33 mouse cellular contexts compared by ENCODE assay signal in the genomic region with DNA sequence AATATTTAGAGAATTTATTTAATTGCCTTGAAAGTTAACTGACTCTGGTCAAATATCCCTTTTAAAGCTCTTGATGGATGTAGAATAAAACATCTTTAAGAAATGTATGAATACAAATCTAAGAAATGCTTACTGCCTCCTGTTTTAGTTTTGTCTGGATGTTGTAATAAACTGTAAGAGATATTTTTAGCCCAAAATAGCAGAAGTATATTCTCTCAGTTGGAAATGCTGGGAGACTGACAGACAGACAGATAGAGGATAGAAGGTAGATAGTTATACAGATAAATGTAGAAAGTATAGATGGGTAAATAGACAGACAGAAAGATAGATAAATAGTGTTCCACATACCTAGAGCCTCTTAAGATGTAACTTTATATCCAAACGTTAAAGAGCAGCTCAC.
"Had no signal": no experiment of that assay in that cellular context is flagged by ENCODE, and none has a peak within 500 bp of the region (broad histone marks: within the 10 kb centered on the region; RNA-seq: fewer than 3 reads in every experiment).

No protein-coding gene starts in this region.

- ATAC-seq: hindbrain, embryonic 16.5 days; hindbrain, postnatal 0 days; inflammation-experienced regulatory T-cells, adult 6 months; intestine, embryonic 15.5 days; intestine, embryonic 16.5 days; intestine, postnatal 0 days had no signal

- H3K27ac ChIP-seq: heart, embryonic 10.5 days; heart, embryonic 13.5 days; heart, embryonic 15.5 days; hindbrain, embryonic 10.5 days; hindbrain, embryonic 12.5 days; hindbrain, embryonic 13.5 days; hindbrain, embryonic 14.5 days; hindbrain, embryonic 15.5 days; hindbrain, postnatal 0 days; intestine, embryonic 15.5 days; kidney, embryonic 15.5 days; kidney, postnatal 0 days; layer of hippocampus, adult 2 months had no signal

- DNase-seq: heart, postnatal 10 days; heart, postnatal 14 days; heart, postnatal 36 days; heart, postnatal 4 days; kidney, adult 11 months; kidney, adult 18-20 months; kidney, adult 2 months; kidney, adult 8-10 months; kidney, adult 9 months; kidney, postnatal 10 days; kidney, postnatal 14 days; kidney, postnatal 25 days; kidney, postnatal 36 days; kidney, postnatal 4 days; layer of hippocampus, adult 9-11 months had no signal

- H3K4me1 ChIP-seq: heart, embryonic 10.5 days; heart, embryonic 12.5 days; heart, embryonic 13.5 days; heart, embryonic 15.5 days; hindbrain, embryonic 10.5 days; hindbrain, embryonic 12.5 days; hindbrain, embryonic 13.5 days; hindbrain, embryonic 15.5 days; intestine, embryonic 15.5 days; kidney, embryonic 15.5 days had no signal

- H3K4me3 ChIP-seq: heart, embryonic 10.5 days; heart, embryonic 12.5 days; heart, embryonic 13.5 days; heart, embryonic 15.5 days; hindbrain, embryonic 10.5 days; hindbrain, embryonic 12.5 days; hindbrain, embryonic 13.5 days; hindbrain, embryonic 15.5 days; intestine, embryonic 15.5 days; kidney, embryonic 15.5 days; layer of hippocampus, adult 2 months had no signal
